Mouse (Mus musculus) inflammation-experienced regulatory T-cells, adult 6 months (primary cell): Measurements from ENCODE around the gene Bhlha15. TPM values are rescaled to one million over a fixed set of nuclear protein-coding genes. Genes with fewer than 3 reads are reported as not detected.

Experiments
- ATAC-seq: one replicate; pipeline ENCODE4 v1.8.0; 2017
- polyA plus RNA-seq, 3 experiments: library from polyadenylated mRNA; unstranded; fragments of 100-300 nt; shearing (Covaris generic); gene quantifications; one replicate each; pipeline ENCODE4 v1.2.1; 2017

Gene Bhlha15
- polyA plus RNA-seq, 3 experiments from 2014 or later = 0.21 to 0.26 TPM; not detected in 1

GRCm38 (mm10) chr5:144234222-144234621 is 44.1 kb downstream of the Bhlha15 start:
- no peak for ATAC-seq

GRCm38 (mm10) chr5:144234714-144235113 is 44.6 kb downstream of the Bhlha15 start:
- no peak for ATAC-seq

GRCm38 (mm10) chr5:144238969-144239368 is 48.9 kb downstream of the Bhlha15 start:
- no peak for ATAC-seq

Other genes starting within 250 kb of the Bhlha15 start
- gene Ccz1, start 175.4 kb upstream of the Bhlha15 start, polyA plus RNA-seq = 10 to 100 TPM; 30.1 to 45.3 (median 40.4) TPM
- not detected for gene Ocm, start 163.6 kb upstream of the Bhlha15 start, polyA plus RNA-seq
- 1 to 10 TPM; 3.3 to 3.9 (median 3.6) TPM for gene Lmtk2, start 89.8 kb upstream of the Bhlha15 start, polyA plus RNA-seq
- gene Tecpr1, start 33.3 kb downstream of the Bhlha15 start, polyA plus RNA-seq = 10 to 100 TPM; 74.3 to 93.5 (median 81.1) TPM
- 1 to 10 TPM; 2.0 to 5.2 (median 3.2) TPM for gene Bri3, start 54.2 kb downstream of the Bhlha15 start, polyA plus RNA-seq
- 1 to 10 TPM in 1 of 3 experiments, under 1 TPM in 2; 0.43 to 1.2 (median 0.67) TPM for gene Baiap2l1, start 167.8 kb downstream of the Bhlha15 start, polyA plus RNA-seq